Mouse (Mus musculus) lung, embryonic 14.5 days (tissue): ENCODE measurements around the gene Spata7. TPM values are rescaled to one million over a fixed set of nuclear protein-coding genes. Genes with fewer than 3 reads are reported as not detected.
A peak's percentile ranks its signal among the peaks of the same experiment; 100 is the strongest.
"Not testable (repeated sequence)": the region's sequence is repeated elsewhere in the genome, so short reads cannot be mapped to it uniquely, and the experiment has no call there.

ENCODE experiments used
- ATAC-seq: fragments of 200-750 bp; cut with Nextera tagmentation; 2 replicates; pipeline ENCODE4 v1.8.0; 2017; ENCODE audit warnings: mild to moderate bottlenecking, moderate TSS enrichment, moderate library complexity; ENCODE audit not compliant: insufficient read depth
- DNase-seq: peaks from one replicate; pipeline ENCODE4 v3.0.0-alpha.2; 2015
- H3K27ac ChIP-seq: fragments of 300-500 bp; sonication (generic); 2 replicates; pipeline ENCODE4 v1.5.1; 2014; ENCODE audit warnings: low read depth, mild to moderate bottlenecking, moderate library complexity
- H3K27me3 ChIP-seq: fragments of 300-500 bp; sonication (generic); 2 replicates; pipeline ENCODE4 v1.6.1; 2014; ENCODE audit warnings: low read length, control low read depth; ENCODE audit not compliant: insufficient read depth
- H3K36me3 ChIP-seq: fragments of 300-500 bp; sonication (generic); 2 replicates; pipeline ENCODE4 v1.6.1; 2014; ENCODE audit warnings: control low read depth; ENCODE audit not compliant: insufficient read depth
- H3K4me1 ChIP-seq: fragments of 300-500 bp; sonication (generic); 2 replicates; pipeline ENCODE4 v1.6.1; 2014; ENCODE audit warnings: antibody characterized with exemption, control low read depth; ENCODE audit not compliant: insufficient read depth
- H3K4me2 ChIP-seq: fragments of 300-500 bp; sonication (generic); 2 replicates; pipeline ENCODE4 v1.6.1; 2014; ENCODE audit warnings: mild to moderate bottlenecking
- H3K4me3 ChIP-seq: fragments of 300-500 bp; sonication (generic); 2 replicates; pipeline ENCODE4 v1.5.1; 2014; ENCODE audit warnings: low read depth, low read length
- H3K9ac ChIP-seq: fragments of 300-500 bp; sonication (generic); 2 replicates; pipeline ENCODE4 v1.6.1; 2014
- H3K9me3 ChIP-seq: fragments of 300-500 bp; sonication (generic); 2 replicates; pipeline ENCODE4 v1.6.1; 2016; ENCODE audit warnings: low read depth, low read length, control low read depth
- CTCF ChIP-seq: IDR thresholded peaks from 2 replicates; pipeline ENCODE4 v1.5.1; 2016; ENCODE audit warnings: antibody characterized with exemption, low read depth
- WGBS: fragments of 180-500 bp; shearing (Covaris S2); extraction: QIAGEN DNeasy Blood & Tissue Kit; methylation state at CpG from one replicate; pipeline ENCODE4 v1.1.7; 2014; 5-methylcytosine and 5-hydroxymethylcytosine counted together
- polyA plus RNA-seq: library from polyadenylated mRNA; unstranded; fragments of >200 nt; fragmentation: Nextera tagmentation; extraction: Ambion mirVana; gene quantifications from 2 replicates; pipeline ENCODE4 v1.2.1, GENCODE M21; 2014

The Spata7 gene
- polyA plus RNA-seq, 1 experiment from 2014 or later: 18.5 TPM

GRCm38 (mm10) chr12:98606595-98607290, 21.2 kb upstream of the Spata7 start:
- DNase-seq: no peak
- H3K4me1 ChIP-seq: no peaks in the 10 kb centered on the region
- ATAC-seq: no peak
- WGBS: 58% methylated on average over 5 of the region's 5 CpGs
- no peaks in the 10 kb centered on the region for H3K9me3 ChIP-seq
- no peaks in the 10 kb centered on the region for H3K36me3 ChIP-seq
- H3K27ac ChIP-seq: no peak overlapping the region
- no peak overlapping the region for H3K4me2 ChIP-seq
- no peak overlapping the region for H3K9ac ChIP-seq
- H3K27me3 ChIP-seq: no peaks in the 10 kb centered on the region
- no peak overlapping the region for H3K4me3 ChIP-seq
- no peak for TF ChIP-seq CTCF

- Histone ChIP-seq H3K4me1 (no peaks in the 10 kb centered on the region), H3K9me3 (no peaks in the 10 kb centered on the region), H3K4me3 (no peak overlapping the region), H3K27ac (no peak overlapping the region), H3K36me3 (no peaks in the 10 kb centered on the region), H3K4me2 (no peak overlapping the region), H3K9ac (no peak overlapping the region), H3K27me3 (no peaks in the 10 kb centered on the region)
- TF ChIP-seq CTCF: no peak
- no peak for DNase-seq
- no peak for ATAC-seq
- 67% methylated on average over 3 of the region's 3 CpGs for WGBS
These were observed 17.6 kb upstream of the Spata7 start for GRCm38 (mm10) chr12:98610341-98610740.

- no peak for TF ChIP-seq CTCF
- Histone ChIP-seq H3K4me1 (no peaks in the 10 kb centered on the region), H3K4me3 (no peak overlapping the region), H3K36me3 (no peaks in the 10 kb centered on the region), H3K27me3 (no peaks in the 10 kb centered on the region), H3K4me2 (no peak overlapping the region), H3K9me3 (no peaks in the 10 kb centered on the region), H3K9ac (no peak overlapping the region), H3K27ac (no peak overlapping the region)
- 76% methylated on average over 3 of the region's 3 CpGs for WGBS
- no peak for DNase-seq
- ATAC-seq: no peak
These were observed 12.9 kb upstream of the Spata7 start for GRCm38 (mm10) chr12:98614910-98615508.

- Histone ChIP-seq H3K27me3 (no peaks in the 10 kb centered on the region), H3K9me3 (no peaks in the 10 kb centered on the region), H3K27ac (no peak overlapping the region), H3K36me3 (no peaks in the 10 kb centered on the region), H3K4me1 (no peaks in the 10 kb centered on the region), H3K4me2 (no peak overlapping the region), H3K9ac (no peak overlapping the region), H3K4me3 (no peak overlapping the region)
- no peak for TF ChIP-seq CTCF
- no peak for DNase-seq
- 40% methylated on average over 5 of the region's 5 CpGs for WGBS
- no peak for ATAC-seq
These were observed 12.2 kb upstream of the Spata7 start for GRCm38 (mm10) chr12:98615746-98616145.

- Histone ChIP-seq H3K9me3 (no peaks in the 10 kb centered on the region), H3K4me3 (no peak overlapping the region), H3K4me1 (no peaks in the 10 kb centered on the region), H3K27me3 (no peaks in the 10 kb centered on the region), H3K27ac (no peak overlapping the region), H3K4me2 (no peak overlapping the region), H3K36me3 (no peaks in the 10 kb centered on the region), H3K9ac (no peak overlapping the region)
- 38% methylated on average over 2 of the region's 2 CpGs for WGBS
- no peak for TF ChIP-seq CTCF
- no peak for ATAC-seq
- DNase-seq: peak; percentile 39
These were observed 8.5 kb upstream of the Spata7 start for GRCm38 (mm10) chr12:98619496-98619895.

GRCm38 (mm10) chr12:98620922-98621321, 7.0 kb upstream of the Spata7 start:
- ATAC-seq: not testable (repeated sequence)

GRCm38 (mm10) chr12:98623266-98623665, 4.7 kb upstream of the Spata7 start:
- not testable (repeated sequence) for ATAC-seq, H3K36me3 ChIP-seq, DNase-seq, H3K4me1 ChIP-seq, H3K9ac ChIP-seq, H3K4me3 ChIP-seq, H3K27ac ChIP-seq, H3K9me3 ChIP-seq, H3K27me3 ChIP-seq, H3K4me2 ChIP-seq
- WGBS: 88% methylated on average over 10 of the region's 10 CpGs

More at GRCm38 (mm10) chr12:98620922-98621321, 7.0 kb upstream of the Spata7 start:
- H3K36me3 ChIP-seq, H3K4me1 ChIP-seq, H3K4me2 ChIP-seq, H3K4me3 ChIP-seq, H3K27ac ChIP-seq, H3K9me3 ChIP-seq, H3K27me3 ChIP-seq, H3K9ac ChIP-seq: not testable (repeated sequence)
- 28% methylated on average over 6 of the region's 6 CpGs for WGBS
- DNase-seq: peak; percentile 9
- peak; percentile 31 for TF ChIP-seq CTCF
